Mouse (Mus musculus) liver, embryonic 16.5 days (tissue): Measurements from ENCODE around the gene Prdx3. TPM values are rescaled to one million over a fixed set of nuclear protein-coding genes. Genes with fewer than 3 reads are reported as not detected.
A peak's percentile ranks its signal among the peaks of the same experiment; 100 is the strongest.
"Not testable (repeated sequence)": the region's sequence is repeated elsewhere in the genome, so short reads cannot be mapped to it uniquely, and the experiment has no call there.

Experiments used
- ATAC-seq: fragments of 200-750 bp; cut with Nextera tagmentation; 2 replicates; pipeline ENCODE4 v1.8.0; 2017; ENCODE audit warnings: low read depth, mild to moderate bottlenecking, moderate number of reproducible peaks, moderate library complexity
- H3K27ac ChIP-seq: fragments of 300-500 bp; sonication (generic); 2 replicates; pipeline ENCODE4 v1.5.1; 2014; ENCODE audit warnings: mild to moderate bottlenecking, low read length
- H3K27me3 ChIP-seq: fragments of 300-500 bp; sonication (generic); 2 replicates; pipeline ENCODE4 v1.6.1; 2014; ENCODE audit warnings: low read depth, low read length, mixed read lengths; ENCODE audit not compliant: control insufficient read depth, insufficient read depth
- H3K36me3 ChIP-seq: fragments of 300-500 bp; sonication (generic); 2 replicates; pipeline ENCODE4 v1.6.1; 2014; ENCODE audit warnings: mild to moderate bottlenecking; ENCODE audit not compliant: control insufficient read depth, insufficient read depth
- H3K4me1 ChIP-seq: fragments of 300-500 bp; sonication (generic); 2 replicates; pipeline ENCODE4 v1.6.1; 2014; ENCODE audit warnings: low read depth, low read length, mixed read lengths; ENCODE audit not compliant: control insufficient read depth
- H3K4me2 ChIP-seq: fragments of 300-500 bp; sonication (generic); 2 replicates; pipeline ENCODE4 v1.6.1; 2014; ENCODE audit warnings: low read depth, low read length, mixed read lengths
- H3K4me3 ChIP-seq: fragments of 300-500 bp; sonication (generic); 2 replicates; pipeline ENCODE4 v1.5.1; 2014; ENCODE audit warnings: low read depth, mild to moderate bottlenecking, low read length
- H3K9ac ChIP-seq: fragments of 300-500 bp; sonication (generic); 2 replicates; pipeline ENCODE4 v1.6.1; 2014; ENCODE audit warnings: low read depth, low read length
- H3K9me3 ChIP-seq: fragments of 300-500 bp; sonication (generic); replicated peaks from 2 replicates; pipeline ENCODE4 v1.6.1; 2016; ENCODE audit warnings: low read length; ENCODE audit not compliant: control insufficient read depth
- WGBS: fragments of 180-500 bp; shearing (Covaris S2); extraction: QIAGEN DNeasy Blood & Tissue Kit; methylation state at CpG from one replicate; pipeline ENCODE4 v1.1.7; 2014; ENCODE audit not compliant: insufficient replicate concordance; 5-methylcytosine and 5-hydroxymethylcytosine counted together
- polyA plus RNA-seq: library from polyadenylated mRNA; unstranded; fragments of >200 nt; fragmentation: Nextera tagmentation; extraction: Ambion mirVana; gene quantifications from 2 replicates; pipeline ENCODE4 v1.2.1, GENCODE M21; 2015

The Prdx3 gene
- polyA plus RNA-seq, 1 experiment from 2014 or later, result 326 TPM

DNA sequence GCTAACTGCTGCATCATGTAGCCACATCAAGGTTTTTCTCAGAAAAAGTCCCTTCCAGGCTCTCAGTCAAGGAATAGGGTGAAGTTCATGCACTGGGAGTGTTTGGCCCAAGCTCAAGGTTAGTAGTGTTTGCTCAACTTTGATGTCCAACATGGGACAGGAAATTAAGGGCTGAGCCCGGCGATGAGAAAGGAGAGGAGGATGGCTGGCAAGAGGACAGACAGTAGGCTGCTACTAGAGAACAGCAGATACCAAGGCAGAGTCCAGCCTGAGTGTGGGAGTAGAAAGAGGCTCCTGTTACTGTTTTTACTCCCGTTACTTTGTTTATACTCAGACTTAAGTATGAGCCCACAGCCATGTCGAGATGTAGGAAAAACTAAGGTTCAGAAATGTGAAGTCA, 855 bp downstream of the Prdx3 start:
- peak overlapping the region; percentile 80 for H3K4me2 ChIP-seq
- H3K4me3 ChIP-seq, result peak overlapping the region; percentile 82
- H3K4me1 ChIP-seq, result peaks cover 29% of the 10 kb centered on the region
- H3K27ac ChIP-seq, result peak overlapping the region; percentile 94
- H3K27me3 ChIP-seq, result no peaks in the 10 kb centered on the region
- 3% methylated on average over 4 of the region's 4 CpGs for WGBS
- H3K36me3 ChIP-seq, result peaks cover 22% of the 10 kb centered on the region
- H3K9ac ChIP-seq, result peak overlapping the region; percentile 88
- no peak for ATAC-seq
- no peaks in the 10 kb centered on the region for H3K9me3 ChIP-seq

DNA sequence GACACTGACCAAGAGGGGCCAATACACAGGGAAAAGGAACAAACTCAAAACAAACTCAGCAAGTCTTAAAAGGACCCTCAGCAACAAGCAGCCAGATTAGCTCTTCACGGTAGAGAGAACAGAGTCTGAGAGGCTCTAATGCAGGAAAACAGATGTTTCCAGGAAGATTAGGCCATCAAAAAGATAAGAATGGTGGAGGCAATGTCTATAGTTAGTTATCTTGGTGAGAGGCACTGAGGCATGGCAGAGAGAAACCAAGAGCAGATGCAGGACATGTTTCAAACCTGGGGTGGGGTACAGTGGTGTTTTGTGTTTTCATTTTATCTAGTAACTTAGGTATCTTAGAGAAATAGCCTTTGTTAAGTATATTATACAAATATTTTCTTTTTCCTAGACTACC, 2.1 kb downstream of the Prdx3 start:
- peak; percentile 68 for ATAC-seq
- 6% methylated on average over 1 of the region's 1 CpGs for WGBS
- H3K9ac ChIP-seq, result peak overlapping the region; percentile 88
- H3K4me2 ChIP-seq, result peak overlapping the region; percentile 80
- peak overlapping the region; percentile 94 for H3K27ac ChIP-seq
- H3K9me3 ChIP-seq, result no peaks in the 10 kb centered on the region
- H3K27me3 ChIP-seq, result no peaks in the 10 kb centered on the region
- H3K4me3 ChIP-seq, result peak overlapping the region; percentile 82
- H3K36me3 ChIP-seq, result peaks cover 31% of the 10 kb centered on the region
- peaks cover 29% of the 10 kb centered on the region for H3K4me1 ChIP-seq

DNA sequence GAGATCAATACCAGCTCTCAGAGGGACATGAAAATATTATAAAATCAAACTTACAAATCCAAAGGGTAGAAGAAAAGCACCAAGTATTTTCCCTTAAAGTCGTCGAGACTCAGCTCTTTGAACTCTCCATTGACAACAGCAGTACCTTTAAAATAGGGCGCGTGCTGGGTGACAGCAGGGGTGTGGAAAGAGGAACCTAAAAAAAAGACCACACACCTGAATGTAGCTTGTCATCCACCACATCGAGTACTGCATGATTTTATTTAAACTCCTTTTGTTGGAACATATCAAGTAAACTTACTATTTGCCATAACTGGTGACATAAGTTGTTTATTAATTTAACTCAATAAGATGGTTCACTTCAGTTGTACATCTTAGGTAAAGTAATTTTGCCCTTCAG, 3.0 kb downstream of the Prdx3 start:
- Histone ChIP-seq H3K4me2 (peak overlapping the region; percentile 80), H3K27me3 (no peaks in the 10 kb centered on the region), H3K9me3 (no peaks in the 10 kb centered on the region), H3K27ac (peak overlapping the region; percentile 94), H3K4me1 (peaks cover 29% of the 10 kb centered on the region), H3K36me3 (peaks cover 38% of the 10 kb centered on the region), H3K9ac (peak overlapping the region; percentile 88), H3K4me3 (peak overlapping the region; percentile 82)
- 74% methylated on average over 5 of the region's 5 CpGs for WGBS
- no peak for ATAC-seq

- H3K4me1 ChIP-seq, result peaks cover 29% of the 10 kb centered on the region
- WGBS, result 58% methylated on average over 1 of the region's 1 CpGs
- H3K4me2 ChIP-seq, result peak overlapping the region; percentile 80; the same call in 1 of the 2 replicates
Measured at GRCm38 (mm10) chr19:60870489-60870888, 3.9 kb downstream of the Prdx3 start.

DNA sequence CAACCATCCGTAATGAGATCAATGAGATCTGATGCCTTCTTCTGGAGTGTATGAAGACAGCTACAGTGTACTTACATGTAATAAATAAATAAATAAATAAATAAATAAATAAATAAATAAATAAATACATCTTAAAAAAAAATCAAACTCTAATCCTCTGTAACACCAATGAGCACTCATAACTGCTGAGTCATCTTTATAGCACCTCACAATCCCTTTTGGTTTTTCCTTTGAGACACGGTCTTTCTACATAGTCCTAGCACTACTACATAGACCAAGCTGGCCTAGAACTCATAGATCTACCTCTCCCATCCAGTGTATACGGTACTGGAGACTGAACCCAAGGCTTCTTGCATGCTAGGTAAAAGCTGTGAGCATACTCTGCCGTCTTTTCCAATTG, 8.2 kb downstream of the Prdx3 start:
- 93% methylated on average over 4 of the region's 4 CpGs for WGBS
- H3K9ac ChIP-seq, H3K4me1 ChIP-seq, H3K27ac ChIP-seq, H3K9me3 ChIP-seq, H3K4me2 ChIP-seq, H3K27me3 ChIP-seq, H3K4me3 ChIP-seq, ATAC-seq: not testable (repeated sequence)
- peaks cover 62% of the 10 kb centered on the region for H3K36me3 ChIP-seq

More at GRCm38 (mm10) chr19:60870489-60870888, 3.9 kb downstream of the Prdx3 start:
- Histone ChIP-seq H3K27ac (no peak overlapping the region; the same call in 1 of the 2 replicates), H3K36me3 (peaks cover 42% of the 10 kb centered on the region), H3K9ac (no peak overlapping the region), H3K9me3 (no peaks in the 10 kb centered on the region), H3K27me3 (no peaks in the 10 kb centered on the region), H3K4me3 (peak overlapping the region; percentile 82)
- ATAC-seq, result no peak

GRCm38 (mm10) chr19:60860868-60861700, 13.3 kb downstream of the Prdx3 start, which contains the start of gene Sfxn4:
Gene Sfxn4, minus strand, starts transcription at chr19:60861479.
- peak; percentile 99 for ATAC-seq
- no peaks in the 10 kb centered on the region for H3K27me3 ChIP-seq
- 5% methylated on average over 30 of the region's 30 CpGs for WGBS

DNA sequence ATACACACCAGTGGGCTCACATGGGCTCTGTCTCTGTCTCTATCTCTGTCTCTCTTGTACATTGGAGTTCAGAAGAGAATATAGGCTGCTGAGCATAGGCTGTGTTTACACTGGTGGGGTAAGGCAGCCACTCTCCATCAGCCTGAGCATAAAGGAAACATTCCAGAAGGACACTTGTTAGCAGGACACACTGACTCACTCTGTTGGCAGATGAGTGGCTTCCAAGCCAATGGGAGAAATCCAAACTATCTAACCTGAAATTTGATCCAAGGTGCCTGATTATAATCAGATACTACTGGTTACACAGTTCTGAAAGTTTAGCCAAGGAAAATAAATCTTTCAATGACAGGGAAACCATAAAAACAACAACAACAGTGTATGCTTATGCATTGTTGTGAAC, 28.6 kb downstream of the Prdx3 start:
- H3K4me1 ChIP-seq, result peaks cover 17% of the 10 kb centered on the region
- H3K27ac ChIP-seq, result no peak overlapping the region
- no peaks in the 10 kb centered on the region for H3K27me3 ChIP-seq
- no peak overlapping the region for H3K4me3 ChIP-seq
- H3K9me3 ChIP-seq, result no peaks in the 10 kb centered on the region
- H3K36me3 ChIP-seq, result no peaks in the 10 kb centered on the region
- H3K4me2 ChIP-seq, result no peak overlapping the region
- ATAC-seq, result no peak
- no peak overlapping the region for H3K9ac ChIP-seq

More at GRCm38 (mm10) chr19:60860868-60861700, 13.3 kb downstream of the Prdx3 start, which contains the start of gene Sfxn4:
- Histone ChIP-seq H3K9ac (peak within 1 kb of the TSS; percentile 69), H3K36me3 (peaks cover 24% of the 10 kb centered on the region), H3K4me1 (peaks cover 8% of the 10 kb centered on the region), H3K4me2 (peak within 1 kb of the TSS; percentile 76), H3K9me3 (no peaks in the 10 kb centered on the region), H3K27ac (peak within 1 kb of the TSS; percentile 76), H3K4me3 (peak within 1 kb of the TSS; percentile 67)

- Histone ChIP-seq H3K27ac (peak overlapping the region; percentile 51), H3K9ac (peak overlapping the region; percentile 23; the same call in 1 of the 2 replicates), H3K36me3 (peaks cover 5% of the 10 kb centered on the region; the same call in 1 of the 2 replicates), H3K9me3 (no peaks in the 10 kb centered on the region), H3K27me3 (no peaks in the 10 kb centered on the region), H3K4me1 (peaks cover 17% of the 10 kb centered on the region), H3K4me3 (no peak overlapping the region), H3K4me2 (peak overlapping the region; percentile 32)
- ATAC-seq, result peak; percentile 87
Measured at GRCm38 (mm10) chr19:60843324-60843723, 31.0 kb downstream of the Prdx3 start.

GRCm38 (mm10) chr19:60837747-60838146, 36.6 kb downstream of the Prdx3 start:
- ATAC-seq, result peak; percentile 53
- no peaks in the 10 kb centered on the region for H3K9me3 ChIP-seq
- WGBS, result 17% methylated on average over 1 of the region's 1 CpGs

More at GRCm38 (mm10) chr19:60837747-60838146, 36.6 kb downstream of the Prdx3 start:
- H3K36me3 ChIP-seq, result peaks cover 35% of the 10 kb centered on the region
- H3K4me3 ChIP-seq, result no peak overlapping the region
- no peaks in the 10 kb centered on the region for H3K27me3 ChIP-seq
- no peak overlapping the region for H3K9ac ChIP-seq
- peaks cover 3% of the 10 kb centered on the region for H3K4me1 ChIP-seq
- no peak overlapping the region for H3K27ac ChIP-seq
- no peak overlapping the region for H3K4me2 ChIP-seq
